Mouse (Mus musculus) olfactory bulb, adult 2 months (tissue): ENCODE data around the gene Hist1h1c. TPM values are rescaled to one million over a fixed set of nuclear protein-coding genes. Genes with fewer than 3 reads are reported as not detected.
"Not testable (repeated sequence)": the region's sequence is repeated elsewhere in the genome, so short reads cannot be mapped to it uniquely, and the experiment has no call there.

Experiments
- H3K27ac ChIP-seq: fragments of 200-500 bp; 2 replicates; pipeline ENCODE4 v1.5.1; 2012; ENCODE audit warnings: low read depth, low read length; ENCODE audit not compliant: insufficient read depth
- H3K4me1 ChIP-seq: fragments of 200-500 bp; 2 replicates; pipeline ENCODE4 v1.6.1; 2012; ENCODE audit warnings: low read length; ENCODE audit not compliant: control insufficient read depth, insufficient read depth
- H3K4me3 ChIP-seq: fragments of 200-500 bp; 2 replicates; pipeline ENCODE4 v1.5.1; 2012; ENCODE audit warnings: mild to moderate bottlenecking, low read depth, low read length, moderate library complexity; ENCODE audit not compliant: insufficient read depth
- CTCF ChIP-seq: fragments of 200-500 bp; IDR thresholded peaks from 2 replicates; pipeline ENCODE4 v1.5.1; 2012; ENCODE audit warnings: low read depth, mild to moderate bottlenecking, low read length, moderate library complexity; ENCODE audit not compliant: insufficient read depth
- POLR2A ChIP-seq: fragments of 200-500 bp; IDR thresholded peaks from 2 replicates; pipeline ENCODE4 v1.6.1; 2012; ENCODE audit warnings: mild to moderate bottlenecking, low read depth, low read length, moderate library complexity; ENCODE audit not compliant: insufficient read depth
- WGBS: fragments of 180-500 bp; shearing (Covaris S2); methylation state at CpG from one replicate; pipeline ENCODE4 v1.1.7; 2018; 5-methylcytosine and 5-hydroxymethylcytosine counted together
- polyA plus RNA-seq: library from polyadenylated mRNA; stranded (reverse); fragments of >200 nt; gene quantifications from 2 replicates; pipeline ENCODE4 v1.2.4, GENCODE M21; 2012; ENCODE audit warnings: low replicate concordance; ENCODE audit not compliant: missing spikeins, insufficient read depth, insufficient read length

Hist1h1c gene
- polyA plus RNA-seq, 1 experiment, result not detected

DNA sequence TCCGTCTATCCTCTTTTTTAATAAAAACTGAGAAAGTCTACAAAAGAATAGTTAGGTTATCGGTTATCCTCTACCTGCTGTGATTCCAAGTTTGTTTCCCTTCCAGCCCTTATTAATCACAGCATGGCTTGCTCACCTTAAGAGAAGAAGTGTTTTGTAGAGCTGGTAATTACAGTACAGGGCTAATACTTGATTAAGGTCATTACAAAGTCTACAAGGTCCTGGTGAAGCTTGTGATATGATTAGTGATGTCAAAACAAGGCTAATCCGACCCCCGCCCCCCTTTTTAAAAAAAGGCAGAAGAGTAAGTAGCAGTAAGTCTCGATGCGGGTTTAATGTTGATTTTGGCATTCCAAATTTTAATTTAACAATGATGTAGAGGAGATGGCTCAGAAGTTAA lies 39.6 kb upstream of the Hist1h1c start:
- TF ChIP-seq POLR2A (no peak), CTCF (no peak)
- no peak overlapping the region for H3K4me3 ChIP-seq
- 52% methylated on average over 6 of the region's 6 CpGs for WGBS
- H3K27ac ChIP-seq, result no peak overlapping the region
- peaks cover 5% of the 10 kb centered on the region; the same call in 1 of the 2 replicates for H3K4me1 ChIP-seq

DNA sequence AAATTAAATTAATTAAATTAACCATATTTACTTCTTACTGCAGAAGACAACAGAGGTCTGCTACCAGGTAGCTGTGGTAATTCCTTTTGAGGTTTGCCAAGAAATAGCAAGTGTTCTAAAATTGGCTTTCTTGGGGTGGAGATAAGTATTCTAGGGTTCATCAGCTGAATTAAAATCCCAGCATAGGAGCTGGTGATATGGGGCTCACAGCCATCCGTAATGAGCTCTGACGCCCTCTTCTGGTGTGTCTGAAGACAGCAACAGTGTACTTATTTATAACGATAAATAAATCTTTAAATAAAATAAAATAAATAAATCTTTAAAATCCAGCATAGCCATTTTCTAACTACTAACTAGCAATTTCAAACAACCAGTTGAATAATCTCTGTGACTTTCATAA lies 38.8 kb upstream of the Hist1h1c start:
- TF ChIP-seq POLR2A (no peak), CTCF (no peak)
- WGBS, result 59% methylated on average over 3 of the region's 3 CpGs

DNA sequence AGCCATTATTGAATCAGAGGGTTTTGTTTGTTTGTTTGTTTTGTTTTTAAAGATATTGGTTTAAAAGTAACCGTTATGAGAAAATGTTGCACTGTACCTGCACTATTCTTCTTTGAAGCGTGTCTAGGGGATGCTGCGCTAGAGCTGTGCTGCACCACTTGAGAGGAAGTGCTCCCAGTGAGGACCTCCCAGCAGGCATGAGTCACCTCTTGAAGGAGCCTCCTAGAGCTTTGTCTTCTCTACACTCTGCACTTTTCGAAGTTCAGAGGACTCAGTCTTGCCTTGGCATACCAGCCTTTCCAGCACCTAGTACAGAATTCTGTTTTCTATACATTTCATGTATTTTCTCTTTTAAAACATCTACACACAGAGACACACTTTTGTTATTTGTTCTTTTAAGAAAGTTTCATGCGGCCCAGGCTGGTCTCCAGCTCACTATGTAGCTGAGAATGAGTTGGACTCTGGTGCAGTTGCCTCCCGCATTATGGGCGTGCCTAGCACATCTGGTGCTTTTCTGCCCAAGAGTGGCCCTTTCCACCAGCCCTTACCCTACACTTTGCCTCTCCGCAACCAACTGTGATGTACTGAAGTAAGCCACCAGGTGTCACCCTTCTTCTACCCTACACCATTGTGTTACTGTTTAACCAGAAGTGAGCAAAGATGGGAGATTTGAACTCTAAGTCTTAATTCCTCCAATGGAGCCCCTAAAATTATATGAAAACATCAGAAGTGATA lies 37.7 kb upstream of the Hist1h1c start:
- 21% methylated on average over 8 of the region's 8 CpGs for WGBS
- H3K4me3 ChIP-seq, result no peak overlapping the region
- TF ChIP-seq POLR2A (no peak), CTCF (no peak)
- H3K4me1 ChIP-seq, result peaks cover 3% of the 10 kb centered on the region; the same call in 1 of the 2 replicates
- H3K27ac ChIP-seq, result no peak overlapping the region

More for the DNA sequence above, 38.8 kb upstream of the Hist1h1c start:
- peaks cover 5% of the 10 kb centered on the region; the same call in 1 of the 2 replicates for H3K4me1 ChIP-seq
- no peak overlapping the region for H3K27ac ChIP-seq
- H3K4me3 ChIP-seq, result no peak overlapping the region

DNA sequence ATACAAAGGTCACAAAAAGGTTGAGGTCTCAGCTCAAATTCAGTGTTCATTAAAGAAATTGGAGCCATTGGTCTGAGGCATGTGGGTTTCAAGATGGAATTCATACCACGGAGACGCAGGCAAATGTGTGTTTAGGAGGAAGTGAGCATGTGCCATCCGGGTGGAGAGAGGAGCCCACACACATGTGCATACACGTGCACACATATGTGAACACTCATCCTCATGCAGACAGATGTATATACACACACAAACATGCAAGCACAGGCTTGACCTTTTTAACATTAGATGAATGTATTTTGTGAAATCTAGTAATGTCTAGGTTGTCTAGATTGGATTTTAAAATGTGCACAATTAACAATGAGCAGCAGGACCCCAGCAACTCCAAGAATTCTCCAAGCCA lies 36.4 kb upstream of the Hist1h1c start:
- H3K4me3 ChIP-seq, result no peak overlapping the region
- H3K4me1 ChIP-seq, result no peaks in the 10 kb centered on the region
- WGBS, result 83% methylated on average over 4 of the region's 4 CpGs
- TF ChIP-seq CTCF (no peak), POLR2A (no peak)
- no peak overlapping the region for H3K27ac ChIP-seq

DNA sequence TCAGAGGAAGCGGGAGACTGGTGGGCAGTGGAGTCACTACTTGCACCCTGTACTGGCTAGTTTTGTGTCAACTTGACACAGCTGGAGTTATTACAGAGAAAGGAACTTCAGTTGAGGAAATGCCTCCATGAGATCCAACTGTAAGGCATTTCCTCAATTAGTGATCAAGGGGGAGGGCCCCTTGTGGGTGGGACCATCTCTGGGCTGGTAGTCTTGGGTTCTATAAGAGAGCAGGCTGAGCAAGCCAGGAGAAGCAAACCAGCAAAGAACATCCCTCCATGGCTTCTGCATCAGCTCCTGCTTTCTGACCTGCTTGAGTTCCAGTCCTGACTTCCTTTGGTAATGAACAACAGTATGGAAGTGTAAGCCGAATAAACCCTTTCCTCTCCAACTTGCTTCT lies 35.8 kb upstream of the Hist1h1c start:
- not testable (repeated sequence) for H3K4me3 ChIP-seq, H3K4me1 ChIP-seq, H3K27ac ChIP-seq
- WGBS, result 85% methylated on average over 2 of the region's 2 CpGs

DNA sequence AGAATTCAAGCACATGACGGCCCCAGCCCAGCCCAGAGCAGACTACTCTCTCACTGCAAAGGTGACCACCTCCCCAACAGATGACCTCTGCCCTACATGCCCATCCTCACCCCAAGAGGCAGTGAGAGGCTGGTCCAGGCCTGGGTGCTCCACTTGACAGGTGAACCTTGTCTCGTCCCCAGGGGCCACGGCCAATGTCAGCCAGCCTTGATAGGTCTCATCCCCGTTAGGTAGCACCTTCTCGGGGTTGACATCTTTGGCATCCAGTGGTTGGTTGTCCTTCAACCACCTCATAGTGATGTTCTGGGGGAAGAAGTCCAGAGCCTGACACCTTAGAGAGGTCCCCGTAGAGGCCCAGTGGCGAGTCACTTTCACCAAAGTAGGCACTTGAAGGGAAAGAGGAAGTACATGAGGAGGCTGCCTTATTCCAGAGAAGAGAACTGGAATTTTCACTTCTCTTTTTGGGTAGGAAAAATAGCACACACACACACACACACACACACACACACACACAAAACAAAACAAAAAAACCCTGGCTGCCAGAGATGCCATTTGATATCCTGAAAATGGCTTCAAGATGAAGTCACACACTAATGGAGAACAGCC lies 32.8 kb upstream of the Hist1h1c start:
- TF ChIP-seq CTCF (no peak), POLR2A (no peak)
- no peak overlapping the region for H3K4me3 ChIP-seq
- 93% methylated on average over 7 of the region's 7 CpGs for WGBS
- H3K27ac ChIP-seq, result no peak overlapping the region
- no peaks in the 10 kb centered on the region for H3K4me1 ChIP-seq

DNA sequence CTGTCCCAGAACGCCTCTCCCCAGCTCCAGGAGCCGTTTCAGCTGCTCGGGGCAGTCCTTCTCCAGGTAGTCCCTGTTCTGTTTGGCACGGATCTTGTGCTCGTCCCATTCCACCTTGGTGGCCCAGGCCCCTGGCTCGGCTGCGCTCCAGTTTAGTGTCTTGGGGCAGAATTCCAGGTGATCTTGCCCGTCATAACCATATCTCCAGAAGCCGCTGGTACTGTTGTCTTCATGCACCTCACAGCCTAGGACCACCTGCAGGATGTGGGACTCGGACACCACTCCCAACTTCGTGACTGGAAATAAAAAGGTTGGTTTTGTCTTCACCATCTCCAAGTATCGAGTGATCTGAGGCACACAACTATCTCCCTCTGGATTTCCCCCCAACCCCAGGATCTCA lies 31.8 kb upstream of the Hist1h1c start:
- no peak overlapping the region for H3K4me3 ChIP-seq
- WGBS, result 95% methylated on average over 12 of the region's 12 CpGs
- no peak overlapping the region for H3K27ac ChIP-seq
- no peaks in the 10 kb centered on the region for H3K4me1 ChIP-seq
- no peak for TF ChIP-seq CTCF
- TF ChIP-seq POLR2A, result no peak

DNA sequence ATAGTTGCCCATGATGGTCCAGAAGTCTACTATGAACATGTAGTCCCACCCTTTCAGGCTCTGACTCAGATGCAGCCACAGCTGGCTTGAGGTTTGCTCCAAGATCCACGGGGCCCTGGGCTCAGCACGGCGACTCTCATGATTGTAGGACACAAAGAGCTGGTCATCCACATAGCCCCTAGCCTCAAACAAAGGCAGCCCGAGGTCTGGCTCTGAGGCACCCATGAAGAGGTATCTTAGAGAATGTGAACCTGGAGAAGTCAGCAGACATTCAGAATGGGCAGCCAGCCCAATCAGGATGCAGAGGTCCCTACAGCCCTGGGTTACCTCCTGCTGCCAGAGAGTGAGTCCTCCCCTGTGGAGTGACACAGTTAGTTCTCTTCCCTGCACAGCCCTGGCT lies 30.6 kb upstream of the Hist1h1c start:
- Histone ChIP-seq H3K4me1 (no peaks in the 10 kb centered on the region), H3K4me3 (no peak overlapping the region), H3K27ac (no peak overlapping the region)
- WGBS, result 90% methylated on average over 4 of the region's 4 CpGs
- TF ChIP-seq POLR2A, result no peak
- no peak for TF ChIP-seq CTCF

DNA sequence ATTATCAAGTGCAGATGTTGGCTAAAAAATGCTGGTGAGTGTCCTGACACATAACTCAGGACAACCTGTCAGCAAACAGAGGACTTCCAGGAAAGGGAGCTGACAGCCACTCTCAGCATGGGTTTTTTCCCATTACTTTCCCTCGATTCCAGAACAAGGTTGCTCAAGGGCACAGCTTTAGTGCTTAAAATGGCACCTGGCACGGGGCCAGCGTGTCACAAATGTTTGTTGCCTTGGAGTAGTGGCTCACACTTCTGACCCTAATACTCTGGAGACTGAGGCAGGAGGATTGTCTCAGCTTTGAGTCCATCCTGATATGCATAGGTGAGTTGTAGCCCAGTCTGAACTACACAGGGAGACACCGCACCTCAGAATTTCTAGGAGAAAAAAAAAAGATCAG lies 30.0 kb upstream of the Hist1h1c start:
- no peak for TF ChIP-seq POLR2A
- TF ChIP-seq CTCF, result no peak
- H3K4me1 ChIP-seq, result no peaks in the 10 kb centered on the region
- 67% methylated on average over 4 of the region's 4 CpGs for WGBS
- no peak overlapping the region for H3K27ac ChIP-seq
- H3K4me3 ChIP-seq, result no peak overlapping the region
